Mouse (Mus musculus) monocyte, adult 2 months (primary cell): ENCODE data around the gene Abcc10.

Source experiments
- DNase-seq, 2 experiments: peaks; one replicate each; pipeline ENCODE4 v3.0.0; 2022; ENCODE audit warnings: low spot score in 2 of 2, low read depth in 1 of 2

The Abcc10 gene

DNA sequence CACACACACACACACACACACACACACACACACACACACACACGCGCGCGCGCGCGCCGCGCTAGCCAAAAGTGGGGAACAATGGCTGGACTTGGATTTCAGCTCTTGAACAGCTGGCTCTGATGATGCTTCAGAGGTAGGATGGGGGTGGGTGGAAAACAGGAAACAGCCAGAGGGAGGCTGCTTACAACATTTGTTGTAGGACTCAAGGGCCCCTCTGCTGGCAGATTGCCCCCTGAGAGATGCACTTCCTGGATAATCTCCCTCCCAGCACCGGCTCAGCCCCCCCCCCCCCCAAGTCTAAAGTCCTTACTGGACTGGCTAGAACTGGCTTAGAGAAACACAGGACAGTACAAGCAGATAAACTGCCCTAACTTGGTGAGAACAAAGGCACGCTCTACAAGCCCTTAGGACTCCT lies 40.5 kb downstream of the Abcc10 start:
- DNase-seq: no peak

DNA sequence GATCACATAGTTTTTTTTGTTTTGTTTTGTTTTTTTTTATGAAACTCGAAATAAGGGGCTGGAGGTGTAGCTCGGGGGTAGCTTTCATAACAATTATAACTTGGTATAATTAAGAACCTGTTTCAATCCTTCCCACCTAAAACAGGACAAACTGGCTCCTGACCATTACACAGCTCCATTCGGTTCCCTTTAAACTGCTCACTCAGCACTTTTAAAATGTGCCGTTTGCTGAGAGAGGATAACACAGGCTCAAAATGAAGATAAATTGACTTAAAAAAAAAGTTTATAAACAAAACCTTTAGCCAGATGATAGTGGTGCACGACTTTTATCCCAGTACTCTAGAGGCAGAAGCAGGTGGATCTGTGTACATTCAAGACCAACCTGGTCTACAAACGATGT lies 42.7 kb downstream of the Abcc10 start:
- no peak for DNase-seq

DNA sequence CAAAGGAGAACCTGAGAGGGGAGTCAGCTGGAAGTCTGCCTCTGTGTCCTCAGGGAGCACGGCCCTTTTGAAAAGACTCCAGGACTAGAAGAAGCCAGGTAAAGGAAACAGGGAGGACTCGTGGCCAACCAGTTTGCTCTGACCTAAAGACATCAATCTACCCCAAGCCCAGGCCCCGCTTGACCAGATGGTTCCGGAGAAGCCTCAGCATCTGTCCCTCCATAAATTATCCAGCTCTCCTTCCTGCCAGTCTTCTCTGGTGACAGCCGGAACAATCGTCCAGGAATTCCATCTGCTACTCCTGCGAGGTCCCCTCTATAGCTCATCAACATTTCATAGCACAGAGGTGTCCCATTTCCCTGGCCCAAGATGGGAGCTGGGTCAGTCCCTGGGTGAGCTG lies 43.5 kb downstream of the Abcc10 start:
- DNase-seq: no peak

DNA sequence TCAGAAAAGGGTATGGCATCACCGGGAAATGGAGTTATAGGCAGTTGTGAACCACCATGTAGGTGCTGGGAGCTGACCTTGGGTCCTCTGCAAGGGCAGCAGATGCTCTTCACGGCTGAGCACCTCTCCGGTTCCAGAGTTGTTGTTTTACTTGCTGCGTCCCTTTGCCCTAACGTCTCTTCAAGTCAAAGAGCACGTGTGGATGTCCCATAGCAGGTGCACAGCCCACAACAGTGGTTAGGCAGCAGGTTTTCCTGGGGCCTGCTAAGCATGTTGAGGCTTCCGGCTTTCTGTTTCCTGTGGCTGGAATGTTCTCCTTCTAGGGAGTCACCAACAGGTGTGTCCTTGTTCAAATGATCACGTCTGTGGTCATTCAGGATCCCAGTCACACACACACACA lies 44.2 kb downstream of the Abcc10 start:
- no peak for DNase-seq

DNA sequence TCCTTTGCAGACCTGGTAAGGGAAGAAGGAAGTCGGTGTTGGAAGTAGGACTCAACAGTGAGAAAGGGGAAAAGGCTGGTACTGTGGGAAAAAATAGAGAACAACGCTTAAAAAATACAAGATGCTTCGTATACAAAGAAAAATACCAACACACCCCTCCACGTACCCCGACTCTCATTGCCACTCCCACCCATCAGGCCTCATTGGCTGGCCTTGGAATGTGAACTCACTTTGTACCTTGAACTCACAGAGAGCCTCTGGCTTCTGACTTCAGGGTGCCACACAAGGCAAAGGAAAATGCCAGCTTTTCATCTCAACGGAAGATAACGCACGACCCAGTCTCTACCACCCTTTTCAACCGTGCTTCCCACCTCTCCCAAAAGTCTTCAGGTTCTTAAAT lies 45.0 kb downstream of the Abcc10 start:
- no peak for DNase-seq

DNA sequence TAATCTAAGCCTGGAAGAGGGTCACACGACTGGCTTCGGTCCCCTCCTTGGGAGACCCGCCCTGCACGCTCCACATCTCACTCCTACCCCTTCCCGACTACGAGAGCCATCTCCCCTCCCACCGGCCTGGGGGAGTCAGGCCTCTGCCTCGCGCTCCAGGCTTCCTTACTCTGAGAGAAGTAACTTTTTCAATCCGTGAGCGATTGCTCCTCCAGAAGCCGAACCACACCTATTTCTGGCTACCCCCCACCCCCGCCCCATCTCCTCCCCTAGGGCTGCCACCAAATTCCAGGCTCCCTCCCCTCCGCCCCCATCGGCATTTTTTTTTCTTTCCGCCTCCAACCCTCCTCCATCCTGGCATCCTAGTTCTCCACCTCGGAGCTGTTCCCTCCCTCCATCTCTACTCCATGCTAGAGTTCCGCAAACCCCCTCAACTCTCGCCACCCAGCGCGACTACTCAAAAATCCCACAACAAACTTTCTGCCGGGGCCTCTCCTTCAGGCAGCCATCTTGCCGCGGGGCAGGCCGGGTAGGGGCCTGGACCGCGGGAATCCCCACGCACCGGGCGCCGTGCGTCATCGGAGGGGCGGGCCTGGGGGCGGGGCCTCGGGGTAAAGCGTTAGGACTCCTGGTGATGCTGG lies 45.5 kb downstream of the Abcc10 start, which contains the start of gene Tjap1:
Gene Tjap1, minus strand, starts transcription at position 544 of the 641 bp plus-strand sequence.
- DNase-seq: peak; percentile 22 to 62

DNA sequence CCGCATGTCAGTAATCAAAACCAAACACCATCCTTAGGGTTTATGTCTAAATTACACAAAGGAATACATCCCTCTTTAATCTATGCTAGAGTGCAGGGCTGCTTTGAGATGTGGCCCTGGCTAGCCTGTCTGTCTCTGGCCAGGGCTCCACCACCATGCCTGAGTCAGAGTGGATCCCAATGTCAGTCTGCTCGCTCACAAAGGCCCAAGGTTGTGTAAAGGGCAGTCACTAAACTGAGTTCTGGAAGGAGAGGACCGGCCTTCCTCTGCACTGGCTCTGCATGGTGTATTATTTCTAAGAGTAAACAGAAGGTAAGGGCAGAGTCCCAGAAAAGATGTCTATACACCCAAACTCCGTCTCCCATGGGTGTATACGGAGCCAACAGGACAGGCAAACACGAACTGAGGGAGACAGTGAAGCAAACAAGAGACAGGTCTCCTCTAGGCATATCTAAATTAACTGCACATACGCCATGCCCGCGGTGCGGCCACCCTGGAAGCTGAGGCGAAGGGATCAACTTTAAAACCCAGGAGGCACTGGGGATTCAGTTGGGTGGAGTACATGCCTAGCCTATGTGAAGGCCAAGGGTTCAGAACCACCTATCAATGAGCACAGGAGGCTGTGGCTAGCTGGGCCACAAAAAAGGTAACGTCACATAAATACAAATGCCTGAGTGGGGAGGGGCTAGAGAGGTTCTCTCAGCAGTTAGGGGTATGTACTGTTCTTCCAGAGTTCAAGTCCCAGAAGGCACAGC lies 50.0 kb downstream of the Abcc10 start:
- DNase-seq: no peak

DNA sequence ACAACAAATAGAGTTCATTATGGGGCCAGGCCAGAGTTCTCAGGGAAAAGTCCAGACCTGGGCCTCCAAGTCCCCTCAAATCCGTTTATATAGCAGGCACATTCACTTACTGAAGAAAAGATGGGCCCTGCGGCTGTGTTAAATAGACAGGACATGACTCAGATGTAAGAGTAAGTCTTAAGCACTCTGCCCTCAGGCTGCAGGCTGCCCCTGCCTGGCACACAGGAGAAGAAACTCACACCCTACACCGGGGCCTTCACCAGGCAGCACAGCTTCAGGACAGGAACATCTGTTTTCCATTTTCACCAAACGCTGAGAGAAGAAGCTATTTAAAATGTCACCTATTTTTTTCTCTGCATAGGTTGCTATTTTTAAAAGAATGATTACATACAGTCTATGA lies 50.6 kb downstream of the Abcc10 start:
- no peak for DNase-seq

DNA sequence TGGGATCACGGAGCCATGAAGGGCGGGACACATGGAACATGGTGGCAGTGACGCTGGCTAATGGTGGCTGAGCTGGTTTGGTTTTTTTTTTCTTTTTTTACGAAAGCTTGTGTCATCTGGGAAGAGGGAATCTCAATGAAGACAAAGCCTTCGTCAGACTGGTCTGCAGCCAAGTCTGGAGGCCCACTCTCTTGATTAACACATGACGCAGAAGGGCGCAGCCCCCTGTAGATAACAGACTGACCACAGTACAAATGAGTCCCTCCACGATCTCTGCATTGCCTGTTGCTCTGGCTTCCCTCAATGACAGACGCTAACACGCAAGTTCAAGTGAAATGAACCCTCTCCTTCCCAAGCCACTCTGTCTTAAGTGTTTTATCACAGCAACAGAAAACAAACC lies 52.6 kb downstream of the Abcc10 start:
- DNase-seq: no peak

DNA sequence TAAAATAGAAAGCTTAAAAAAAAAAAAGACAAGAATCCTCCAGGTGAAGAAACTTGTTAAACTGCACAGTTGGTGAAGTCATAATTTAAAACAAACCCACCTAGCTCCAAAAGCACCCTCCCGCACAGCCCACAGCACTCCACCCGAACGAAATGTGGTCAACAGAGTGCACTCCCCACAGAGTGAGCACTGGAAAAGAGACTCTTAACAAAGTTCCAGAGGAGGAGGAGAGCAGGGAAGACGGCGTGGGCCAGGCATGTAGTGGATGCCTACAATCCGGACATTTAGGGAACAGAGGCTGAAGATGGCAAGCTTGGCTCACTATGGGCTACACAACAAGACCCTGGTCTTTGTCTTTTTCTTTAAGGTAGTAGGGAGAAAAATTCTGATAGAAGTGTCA lies 53.1 kb downstream of the Abcc10 start:
- no peak for DNase-seq

DNA sequence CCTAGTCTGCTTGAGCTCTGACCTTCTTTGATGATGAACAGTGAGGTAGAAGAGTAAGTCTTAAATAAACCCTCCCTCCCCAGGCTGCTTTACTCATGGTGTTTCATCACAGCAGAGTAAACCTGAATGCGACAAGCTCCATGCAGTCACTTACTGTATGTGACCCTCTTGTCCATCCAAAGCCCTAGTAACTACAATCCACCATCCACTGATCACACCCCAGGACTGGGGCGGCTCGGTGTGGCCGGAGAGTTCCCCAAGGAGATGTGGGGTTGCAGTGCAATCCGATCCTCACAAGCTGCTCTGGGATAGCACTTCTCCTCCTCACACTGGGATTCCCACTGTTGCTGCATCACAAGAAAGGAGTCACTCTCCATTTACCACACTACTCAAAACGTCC lies 53.7 kb downstream of the Abcc10 start:
- DNase-seq: no peak

DNA sequence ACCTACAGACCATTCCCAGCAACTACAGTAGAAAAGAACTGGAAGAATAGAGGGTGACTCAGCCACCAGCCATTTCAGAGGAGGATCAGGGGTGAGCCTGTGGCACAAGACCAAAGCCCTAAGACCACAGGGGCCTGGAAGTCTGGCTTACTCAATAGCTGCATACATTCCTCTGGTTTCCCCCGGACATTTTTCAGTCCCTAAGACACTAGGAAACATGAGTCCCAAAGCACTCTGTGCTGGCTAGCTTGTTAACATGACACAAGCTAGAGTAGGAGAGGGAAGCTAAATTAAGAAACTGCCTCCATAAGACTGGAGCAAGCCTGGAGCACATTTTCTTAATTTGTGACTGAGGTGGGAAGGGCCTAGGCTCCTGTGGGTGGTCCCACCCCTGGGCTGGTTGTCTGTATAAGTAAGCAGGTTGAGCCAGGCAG lies 54.3 kb downstream of the Abcc10 start:
- no peak for DNase-seq

DNA sequence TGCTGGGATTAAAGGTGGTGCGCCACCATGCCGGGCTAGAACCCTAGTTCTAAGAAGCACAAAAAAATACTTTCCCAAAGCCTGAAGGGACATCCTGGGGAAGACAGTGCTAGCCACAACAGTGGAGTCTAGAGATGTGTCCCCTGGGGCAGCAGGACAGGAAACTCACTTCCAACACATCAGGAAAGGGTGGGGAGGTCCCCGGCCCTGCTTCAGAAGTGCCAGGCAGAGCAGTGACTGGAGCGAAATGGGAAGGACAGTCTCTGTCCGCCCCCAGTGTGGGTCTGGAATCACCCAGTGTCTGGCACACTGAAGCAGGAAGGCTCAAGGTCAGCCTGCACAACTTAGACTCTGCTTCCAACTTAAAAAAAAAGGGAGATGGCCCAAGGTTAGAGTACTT lies 55.5 kb downstream of the Abcc10 start:
- no peak for DNase-seq

DNA sequence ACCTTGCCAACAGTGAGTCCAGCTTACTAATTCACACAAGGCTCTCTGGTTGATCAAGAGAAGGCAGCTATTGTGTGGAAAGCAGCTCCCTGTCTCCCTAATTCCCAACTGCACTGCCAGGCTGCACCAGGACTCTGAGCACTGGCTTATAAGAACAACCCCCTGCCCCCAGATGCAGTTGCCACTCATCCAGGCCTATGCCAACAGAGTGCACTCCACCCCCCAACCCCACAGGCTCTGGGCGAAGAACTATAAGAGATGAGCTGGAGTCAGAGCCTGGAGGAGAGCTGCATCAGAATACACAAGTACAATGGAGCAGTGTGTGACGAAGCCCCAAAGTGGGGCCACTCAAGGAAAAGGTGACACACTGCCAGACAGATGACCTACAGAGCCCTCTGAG lies 56.1 kb downstream of the Abcc10 start:
- no peak for DNase-seq

DNA sequence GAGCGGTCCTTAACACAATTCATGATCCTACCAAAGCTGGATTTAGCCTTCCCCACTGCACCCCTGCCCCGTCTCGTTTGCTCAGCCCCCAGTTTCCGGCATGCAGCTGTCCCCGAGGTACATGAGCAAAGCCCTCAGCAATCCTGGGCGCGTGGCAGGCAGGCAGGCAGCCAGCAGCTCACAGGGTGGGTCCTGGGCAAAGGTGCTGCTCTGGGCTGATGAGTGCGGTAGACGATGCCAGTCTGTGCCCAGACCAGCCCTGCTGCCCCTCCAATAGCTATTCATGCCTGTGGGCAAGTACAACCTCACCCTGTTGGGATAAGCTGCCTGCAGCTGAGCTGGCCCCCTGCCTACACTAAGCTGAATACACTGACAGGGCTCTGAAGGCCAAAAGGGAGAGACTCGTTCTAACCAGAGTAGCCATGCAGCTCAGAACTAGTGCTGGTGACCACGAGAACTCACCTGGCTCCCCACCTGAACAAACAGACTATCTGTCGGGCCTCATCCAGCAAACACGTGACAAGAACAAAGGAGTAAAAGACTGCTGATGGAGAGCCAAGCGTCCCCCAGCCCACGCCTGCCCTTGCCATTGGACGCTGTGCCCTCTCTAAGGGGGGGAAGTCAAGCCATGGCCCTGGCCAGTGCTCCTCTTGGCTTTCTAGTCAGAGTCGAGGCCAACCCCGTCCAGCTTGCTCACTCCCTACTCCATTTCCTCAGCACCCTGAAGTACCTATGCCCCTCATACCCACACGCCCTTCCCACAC lies 58.2 kb downstream of the Abcc10 start:
- no peak for DNase-seq

DNA sequence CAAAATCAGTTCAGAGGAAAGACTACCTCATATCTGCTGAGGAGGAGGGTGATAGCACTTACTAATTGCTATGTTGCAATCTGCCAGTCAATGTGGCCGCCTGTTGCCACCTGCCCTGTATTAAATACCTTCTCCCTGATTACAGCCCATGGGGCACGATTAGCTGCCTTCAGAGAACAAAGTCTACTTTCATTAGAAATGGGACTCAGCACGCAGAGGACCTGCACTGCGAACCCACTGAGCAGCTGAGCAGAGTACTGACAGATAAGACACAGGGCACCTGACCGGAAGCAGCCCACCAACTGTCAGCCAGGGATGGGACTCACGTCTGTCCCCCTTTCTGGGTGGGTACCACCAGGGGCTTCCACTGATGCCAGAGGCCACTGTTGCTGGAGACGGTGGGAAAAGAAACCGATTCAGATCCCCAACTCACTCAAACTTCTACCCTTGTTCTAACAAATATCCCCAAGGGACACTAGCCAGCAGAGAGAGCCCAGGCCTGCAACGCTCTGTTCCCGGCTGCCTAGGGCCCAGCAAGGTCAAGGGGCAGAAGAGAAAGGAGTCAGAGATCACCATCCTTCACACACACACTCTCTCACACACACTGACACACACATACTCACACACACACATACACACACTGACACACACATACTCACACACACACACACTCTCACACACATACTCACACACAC lies 60.0 kb downstream of the Abcc10 start:
- DNase-seq: no peak

DNA sequence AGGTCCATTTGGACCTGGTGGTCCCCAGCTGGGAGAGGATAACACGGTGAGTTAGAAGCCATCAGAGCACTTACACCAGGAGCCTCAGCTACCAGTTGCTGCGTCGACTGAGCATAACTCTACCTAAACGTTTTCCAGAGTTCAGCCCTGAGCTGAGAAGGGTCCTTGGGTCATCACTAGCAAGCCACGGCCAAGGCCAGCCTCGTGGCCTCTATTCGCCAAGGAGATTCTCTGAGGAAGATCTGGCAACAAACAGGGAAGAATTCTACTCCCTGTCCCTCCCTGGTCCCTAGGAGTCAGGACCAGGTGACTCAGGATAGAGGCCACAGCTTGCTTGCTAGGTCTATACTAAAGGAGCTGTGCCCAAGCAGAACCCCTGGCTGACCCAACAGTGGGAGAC lies 60.6 kb downstream of the Abcc10 start:
- DNase-seq: no peak

DNA sequence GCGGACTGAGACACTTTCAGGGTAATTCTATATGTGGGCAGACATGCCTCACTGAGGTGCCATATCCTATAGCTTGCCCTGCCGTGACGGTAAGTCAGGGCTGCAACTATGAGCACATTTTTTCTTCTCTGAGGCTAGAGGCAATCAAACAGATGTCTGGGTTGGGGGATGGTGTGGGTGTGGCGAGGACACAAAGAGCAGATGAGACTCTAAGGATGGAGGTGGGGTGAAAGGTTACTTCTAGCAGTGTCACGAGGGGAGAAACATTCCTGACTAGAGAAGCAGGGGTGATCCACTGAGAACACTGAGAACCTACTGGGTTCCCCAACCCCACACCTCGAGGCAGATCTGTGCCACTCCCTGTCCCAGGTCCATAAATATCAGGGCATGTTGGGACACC lies 61.2 kb downstream of the Abcc10 start:
- DNase-seq: no peak

DNA sequence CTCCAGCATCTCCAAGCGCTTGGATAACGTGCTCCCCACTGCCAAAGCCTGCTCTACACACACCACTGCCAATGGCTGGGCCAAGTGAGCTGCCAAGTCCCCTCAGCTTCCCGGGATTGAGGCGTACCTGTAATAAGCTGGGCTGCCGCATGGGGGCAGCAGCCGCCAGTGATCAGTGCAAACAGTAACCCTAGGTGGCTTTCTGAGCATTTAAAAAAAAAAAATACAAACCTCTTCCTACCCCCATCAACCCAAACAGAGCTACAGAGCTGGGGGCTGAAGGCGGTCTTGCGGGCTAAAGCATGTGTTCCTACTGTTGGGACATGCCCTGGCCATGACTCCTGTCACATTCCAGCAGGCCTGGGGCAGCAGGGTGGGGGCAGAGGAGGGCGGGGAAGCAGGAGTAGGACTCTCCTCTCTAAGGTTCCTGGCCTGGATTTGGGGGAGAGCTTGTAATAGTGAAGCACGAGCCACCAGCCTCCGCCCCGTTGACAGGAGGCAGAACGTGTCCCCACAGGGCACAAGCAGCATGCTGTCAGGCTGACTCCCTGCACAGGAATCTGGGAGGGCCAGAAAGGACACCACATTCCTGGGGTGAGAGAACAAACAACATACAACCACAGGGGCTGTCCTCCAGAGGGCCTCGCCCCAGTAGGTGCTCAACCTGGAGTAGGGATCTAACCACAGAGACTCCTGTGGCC lies 62.1 kb downstream of the Abcc10 start:
- peak; percentile 31 to 59 for DNase-seq

DNA sequence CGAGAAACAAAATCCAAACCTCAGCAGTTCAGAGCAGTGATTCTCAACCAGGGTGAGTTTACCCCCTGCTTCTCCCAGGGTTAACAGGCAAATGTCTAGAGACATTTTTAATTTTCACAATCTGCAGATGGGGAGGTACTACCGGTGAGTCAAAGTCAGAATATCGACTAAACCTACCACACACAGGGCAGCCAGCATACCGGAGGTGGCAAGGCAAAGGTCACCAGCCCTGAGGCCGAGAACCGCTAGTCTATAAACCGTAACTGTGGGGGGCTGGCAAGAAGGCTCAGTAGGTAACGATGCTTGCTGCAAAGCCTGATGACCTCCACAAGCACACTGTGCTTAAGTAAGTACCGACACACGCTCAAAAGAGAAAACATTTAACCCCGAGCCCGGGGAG lies 62.6 kb downstream of the Abcc10 start:
- DNase-seq: no peak

DNA sequence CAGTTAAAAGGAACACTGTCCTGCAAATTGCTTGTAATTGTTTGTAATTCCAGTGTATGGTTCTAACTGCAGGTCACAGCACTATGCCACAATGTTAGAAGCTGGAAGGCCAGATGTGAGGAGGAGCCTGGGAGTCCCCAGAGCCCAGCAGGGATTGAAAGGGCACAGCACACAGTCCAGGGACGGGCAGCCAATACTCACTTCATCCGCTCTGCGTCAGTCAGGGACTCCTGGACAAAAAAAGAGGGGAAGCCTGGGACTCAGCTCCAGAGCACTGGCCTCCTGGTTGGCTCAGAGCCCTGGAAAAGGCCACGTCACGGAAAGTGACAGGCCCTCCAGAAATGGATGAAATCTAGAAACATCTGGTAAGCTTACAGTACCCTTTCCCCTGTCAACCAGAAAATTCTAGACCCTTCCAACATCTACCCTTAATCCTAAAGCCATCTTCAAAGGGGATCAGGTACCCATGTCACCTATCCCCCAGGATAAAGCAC lies 65.9 kb downstream of the Abcc10 start:
- no peak for DNase-seq
